Mouse (Mus musculus) ovary, adult 10 weeks (tissue): ENCODE measurements around the gene Dolpp1. TPM values are rescaled to one million over a fixed set of nuclear protein-coding genes. Genes with fewer than 3 reads are reported as not detected.

ENCODE experiments used
- polyA plus RNA-seq: library from polyadenylated mRNA; stranded (reverse); fragments of 350-450 nt; fragmentation: Illumina TruSeq; extraction: RNeasy Lipid Tissue Mini Kit (QIAGEN cat#74804); gene quantifications from one replicate; pipeline ENCODE4 v1.2.3, GENCODE M21; 2014

Gene Dolpp1
- polyA plus RNA-seq = not detected

GRCm38 (mm10) chr2:30392114-30392576, at the start of gene Dolpp1:
Dolpp1 (plus strand) TSS chr2:30392254.

GRCm38 (mm10) chr2:30358533-30359531, 33.2 kb upstream of the Dolpp1 start, which contains the start of gene Sh3glb2:
Sh3glb2 (minus strand) TSS chr2:30359337.

GRCm38 (mm10) chr2:30363773-30364650, 28.0 kb upstream of the Dolpp1 start, which contains the start of gene Miga2:
Miga2 (plus strand) TSS chr2:30364233.

GRCm38 (mm10) chr2:30415157-30415935, 23.3 kb downstream of the Dolpp1 start, which contains the start of gene Crat:
Crat (minus strand) TSS chr2:30415813.

GRCm38 (mm10) chr2:30415936-30416648, 24.0 kb downstream of the Dolpp1 start, which contains the start of gene Ptpa:
Ptpa (plus strand) TSS chr2:30416039.

Other genes starting within 250 kb of the Dolpp1 start
- gene Endog, start 220.8 kb upstream of the Dolpp1 start, polyA plus RNA-seq = not detected
- gene Spout1, start 213.8 kb upstream of the Dolpp1 start, polyA plus RNA-seq = 1.5 TPM
- 0.31 TPM for gene Kyat1, start 186.4 kb upstream of the Dolpp1 start, polyA plus RNA-seq
- gene Lrrc8a, start 154.5 kb upstream of the Dolpp1 start, polyA plus RNA-seq = 2.5 TPM
- gene Gm28035, start 151.7 kb upstream of the Dolpp1 start, polyA plus RNA-seq = not detected
- 2.3 TPM for gene Phyhd1, start 126.1 kb upstream of the Dolpp1 start, polyA plus RNA-seq
- 7.3 TPM for gene Gm28038, start 111.2 kb upstream of the Dolpp1 start, polyA plus RNA-seq
- gene Dolk, start 105.9 kb upstream of the Dolpp1 start, polyA plus RNA-seq = 6.8 TPM
- gene Nup188, start 105.9 kb upstream of the Dolpp1 start, polyA plus RNA-seq = 31.1 TPM
- gene Sh3glb2, start 32.9 kb upstream of the Dolpp1 start, polyA plus RNA-seq = not detected
- gene Miga2, start 28.0 kb upstream of the Dolpp1 start, polyA plus RNA-seq = 0.29 TPM
- gene Crat, start 23.6 kb downstream of the Dolpp1 start, polyA plus RNA-seq = 4.6 TPM
- 2.7 TPM for gene Ptpa, start 23.8 kb downstream of the Dolpp1 start, polyA plus RNA-seq
- 0.31 TPM for gene Ier5l, start 82.0 kb downstream of the Dolpp1 start, polyA plus RNA-seq
- 1.9 TPM for gene Cstad, start 202.8 kb downstream of the Dolpp1 start, polyA plus RNA-seq